Mouse (Mus musculus) heart, embryonic 16.5 days (tissue): ENCODE results near the gene Zfp51. TPM values are rescaled to one million over a fixed set of nuclear protein-coding genes. Genes with fewer than 3 reads are reported as not detected.
"Not testable (repeated sequence)": the region's sequence is repeated elsewhere in the genome, so short reads cannot be mapped to it uniquely, and the experiment has no call there.

Experiments
- ATAC-seq: fragments of 200-750 bp; cut with Nextera tagmentation; replicated peaks from 2 replicates; pipeline ENCODE4 v1.8.0; 2017; ENCODE audit warnings: moderate number of reproducible peaks; ENCODE audit not compliant: insufficient read depth, low FRiP score; ENCODE audit errors: extremely low read depth
- H3K27ac ChIP-seq: fragments of 300-500 bp; sonication (generic); 2 replicates; pipeline ENCODE4 v1.5.1; 2014; ENCODE audit warnings: mild to moderate bottlenecking, low read length, control low read depth, moderate library complexity
- H3K27me3 ChIP-seq: fragments of 300-500 bp; sonication (generic); 2 replicates; pipeline ENCODE4 v1.6.1; 2014; ENCODE audit warnings: low read length, mixed read lengths; ENCODE audit not compliant: control insufficient read depth, insufficient read depth
- H3K36me3 ChIP-seq: fragments of 300-500 bp; sonication (generic); 2 replicates; pipeline ENCODE4 v1.6.1; 2014; ENCODE audit not compliant: control insufficient read depth, insufficient read depth
- H3K4me1 ChIP-seq: fragments of 300-500 bp; sonication (generic); 2 replicates; pipeline ENCODE4 v1.6.1; 2014; ENCODE audit warnings: low read length, mixed read lengths; ENCODE audit not compliant: control insufficient read depth, insufficient read depth
- H3K4me2 ChIP-seq: fragments of 300-500 bp; sonication (generic); 2 replicates; pipeline ENCODE4 v1.6.1; 2014; ENCODE audit warnings: low read depth, mild to moderate bottlenecking, control low read depth, low read length
- H3K4me3 ChIP-seq: fragments of 300-500 bp; sonication (generic); 2 replicates; pipeline ENCODE4 v1.5.1; 2014; ENCODE audit warnings: mild to moderate bottlenecking, control low read depth, low read length
- H3K9ac ChIP-seq: fragments of 300-500 bp; sonication (generic); 2 replicates; pipeline ENCODE4 v1.6.1; 2014; ENCODE audit warnings: low read length, control low read depth
- H3K9me3 ChIP-seq: fragments of 300-500 bp; sonication (generic); replicated peaks from 2 replicates; pipeline ENCODE4 v1.6.1; 2016; ENCODE audit warnings: low read length; ENCODE audit not compliant: control insufficient read depth
- WGBS: fragments of 180-500 bp; shearing (Covaris S2); extraction: QIAGEN DNeasy Blood & Tissue Kit; methylation state at CpG from one replicate; pipeline ENCODE4 v1.1.7; 2014; 5-methylcytosine and 5-hydroxymethylcytosine counted together
- polyA plus RNA-seq: library from polyadenylated mRNA; unstranded; fragments of >200 nt; fragmentation: Nextera tagmentation; extraction: Ambion mirVana; gene quantifications from 2 replicates; pipeline ENCODE4 v1.2.1, GENCODE M21; 2015

Zfp51 gene
- polyA plus RNA-seq, 1 experiment from 2014 or later: 12.0 TPM

DNA sequence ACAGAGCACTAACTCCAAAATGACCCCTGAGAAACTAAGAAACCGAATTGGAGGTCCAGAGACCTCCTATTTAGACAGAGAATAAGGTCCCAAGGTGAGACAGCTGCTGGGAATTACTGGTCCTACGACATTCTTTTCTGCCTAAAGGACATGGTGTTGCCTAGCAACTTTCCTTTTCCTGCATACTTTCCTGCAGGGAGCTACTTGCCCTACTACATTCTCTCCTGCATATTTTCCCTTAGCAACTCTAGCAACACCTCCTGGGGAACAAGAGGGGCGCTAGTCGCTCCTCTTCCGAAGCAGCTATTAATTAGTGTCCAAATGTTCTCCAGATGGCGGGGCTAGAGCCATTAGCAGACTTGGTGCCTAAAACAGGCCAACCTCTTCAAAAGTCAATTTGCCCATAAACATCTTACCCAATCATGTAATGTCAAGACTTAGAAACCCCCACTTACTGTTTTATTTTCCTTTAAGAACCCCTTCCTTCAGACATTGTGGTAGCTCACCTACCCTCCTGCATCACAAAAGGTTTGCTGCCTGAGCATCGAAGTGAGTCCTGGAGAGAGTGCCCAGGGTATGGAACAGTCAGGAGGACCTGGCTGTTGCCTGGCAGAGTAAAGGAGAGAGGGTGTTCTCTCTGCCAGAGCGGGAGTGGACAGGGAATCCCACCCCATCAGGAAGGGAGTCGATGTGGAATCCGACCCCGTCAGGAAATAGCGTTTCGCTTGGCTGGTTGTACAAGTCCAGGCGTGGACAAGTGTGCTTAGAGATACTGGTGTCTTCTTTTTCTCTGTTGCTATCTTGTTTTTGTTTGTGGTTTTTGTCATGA, 23.4 kb downstream of the Zfp51 start:
- no peaks in the 10 kb centered on the region for H3K9me3 ChIP-seq
- ATAC-seq: peak; percentile 49
- H3K27ac ChIP-seq: 0 out of 2 replicates have a peak overlapping the region, but pooled peaks have one; percentile 53
- H3K9ac ChIP-seq: no peak overlapping the region
- H3K4me3 ChIP-seq: no peak overlapping the region
- H3K36me3 ChIP-seq: no peaks in the 10 kb centered on the region
- 29% methylated on average over 14 of the region's 14 CpGs for WGBS
- no peaks in the 10 kb centered on the region for H3K27me3 ChIP-seq
- H3K4me2 ChIP-seq: peak overlapping the region; percentile 20; the same call in 1 of the 2 replicates
- H3K4me1 ChIP-seq: peaks cover 9% of the 10 kb centered on the region

- not testable (repeated sequence) for ATAC-seq, H3K9ac ChIP-seq, H3K4me1 ChIP-seq, H3K27me3 ChIP-seq, H3K27ac ChIP-seq, H3K36me3 ChIP-seq, H3K9me3 ChIP-seq
- WGBS: 3% methylated on average over 9 of the region's 10 CpGs
- Histone ChIP-seq H3K4me3 (peak overlapping the region; percentile 23; the same call in 1 of the 2 replicates), H3K4me2 (peak overlapping the region; percentile 50)
These were observed 24.6 kb downstream of the Zfp51 start for GRCm38 (mm10) chr17:21474729-21475128.

DNA sequence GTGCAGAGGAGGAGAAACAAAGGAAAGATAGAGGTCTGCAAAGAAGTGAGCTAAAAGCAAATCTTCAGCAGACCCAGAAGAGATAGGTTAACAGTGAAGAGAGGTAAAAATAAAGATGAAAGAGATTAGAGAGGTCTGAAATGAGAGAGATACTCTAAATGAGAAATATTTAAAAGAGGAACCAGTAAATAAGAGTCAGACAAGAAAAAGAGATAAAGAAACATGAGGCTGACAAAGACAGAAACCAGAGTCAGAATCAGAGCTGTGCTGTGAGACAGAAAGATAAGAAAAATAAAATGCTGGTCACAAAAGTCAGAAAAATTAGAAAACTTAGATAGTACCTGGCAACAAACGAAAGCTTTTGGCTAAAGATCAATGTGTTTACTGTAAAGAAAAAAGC, 25.1 kb downstream of the Zfp51 start:
- 62% methylated on average over 1 of the region's 1 CpGs for WGBS
- not testable (repeated sequence) for H3K27me3 ChIP-seq, H3K4me1 ChIP-seq, H3K4me3 ChIP-seq, H3K9me3 ChIP-seq, H3K27ac ChIP-seq, H3K36me3 ChIP-seq, H3K9ac ChIP-seq, ATAC-seq, H3K4me2 ChIP-seq

- not testable (repeated sequence) for H3K4me3 ChIP-seq, ATAC-seq, H3K27ac ChIP-seq, H3K36me3 ChIP-seq, H3K9me3 ChIP-seq, H3K9ac ChIP-seq, H3K4me1 ChIP-seq, H3K4me2 ChIP-seq, H3K27me3 ChIP-seq
- WGBS: 62% methylated on average over 4 of the region's 9 CpGs
These were observed 26.2 kb downstream of the Zfp51 start for GRCm38 (mm10) chr17:21476351-21476750.

DNA sequence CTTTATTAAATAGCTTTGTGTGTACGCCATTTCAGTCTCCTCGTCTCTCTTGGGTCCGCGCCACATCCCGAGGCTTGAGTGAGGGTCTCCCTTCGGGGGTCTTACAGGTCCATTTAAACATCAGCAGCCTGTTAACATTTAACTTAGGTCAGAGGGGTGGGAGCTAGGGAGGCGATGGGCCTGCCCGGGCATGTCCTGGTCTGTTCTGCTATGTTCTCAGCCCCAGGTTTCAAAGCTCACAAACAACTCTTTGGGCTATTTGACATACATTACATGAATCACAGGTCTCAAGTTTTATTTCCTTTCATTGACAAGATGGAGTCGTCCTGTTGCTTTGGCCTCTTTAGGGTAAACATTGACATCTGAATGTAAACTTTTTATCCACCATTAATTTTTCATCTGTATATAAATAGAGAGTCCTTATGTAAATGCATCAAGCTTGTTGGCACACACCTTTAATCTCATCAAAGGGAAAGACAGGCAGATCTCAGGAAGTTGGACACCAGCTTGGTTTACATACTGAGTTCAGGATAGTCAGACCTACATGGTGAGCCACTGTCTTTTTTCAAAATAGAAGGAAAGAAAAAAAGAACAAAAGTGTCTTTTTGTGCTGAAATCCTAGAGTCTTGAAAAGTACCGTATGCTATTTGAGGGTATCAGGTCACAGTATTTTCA, 28.1 kb downstream of the Zfp51 start:
- H3K9me3 ChIP-seq, H3K27ac ChIP-seq, H3K4me3 ChIP-seq, H3K9ac ChIP-seq, H3K4me1 ChIP-seq, H3K4me2 ChIP-seq, H3K36me3 ChIP-seq, H3K27me3 ChIP-seq: not testable (repeated sequence)
- WGBS: 85% methylated on average over 10 of the region's 10 CpGs
- ATAC-seq: 0 out of 2 replicates have a peak, but pooled peaks have one; percentile 41

GRCm38 (mm10) chr17:21488760-21489499, 38.8 kb downstream of the Zfp51 start, which contains the start of gene Zfp53:
Zfp53 (plus strand) TSS chr17:21488998.
- WGBS: 1% methylated on average over 34 of the region's 34 CpGs
- H3K9ac ChIP-seq: peak within 1 kb of the TSS; percentile 85
- H3K4me2 ChIP-seq: peak within 1 kb of the TSS; percentile 64
- no peaks in the 10 kb centered on the region for H3K27me3 ChIP-seq
- H3K36me3 ChIP-seq: no peaks in the 10 kb centered on the region
- no peaks in the 10 kb centered on the region for H3K9me3 ChIP-seq
- H3K4me3 ChIP-seq: peak within 1 kb of the TSS; percentile 89
- peaks cover 7% of the 10 kb centered on the region for H3K4me1 ChIP-seq
- H3K27ac ChIP-seq: peak within 1 kb of the TSS; percentile 83
- ATAC-seq: peak; percentile 100

DNA sequence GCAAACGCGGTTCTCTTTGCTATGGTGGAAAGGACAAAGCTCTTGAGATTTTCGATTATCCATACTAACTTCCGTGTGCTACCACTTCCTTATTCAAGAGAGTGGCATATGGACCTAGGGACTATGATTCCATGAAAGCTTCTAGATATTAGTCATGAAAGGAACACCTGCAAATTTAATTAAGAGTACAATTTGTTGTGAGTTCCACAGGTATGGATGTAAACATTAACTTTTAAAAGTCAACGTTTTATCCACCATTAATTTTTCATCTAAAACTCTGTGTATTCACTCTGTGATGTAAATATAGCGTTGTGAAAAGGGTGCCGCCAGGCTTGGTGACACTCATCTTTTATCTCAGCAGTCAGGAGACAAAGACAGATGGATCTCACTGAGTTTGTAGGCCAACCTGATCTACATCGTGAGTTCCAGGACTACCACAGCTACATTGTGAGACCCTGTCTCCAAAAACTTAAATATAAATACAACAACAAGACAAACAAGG, 39.4 kb downstream of the Zfp51 start:
- Histone ChIP-seq H3K4me2 (peak overlapping the region; percentile 64), H3K9ac (peak overlapping the region; percentile 85), H3K27me3 (no peaks in the 10 kb centered on the region), H3K9me3 (no peaks in the 10 kb centered on the region), H3K27ac (no peak overlapping the region), H3K4me3 (peak overlapping the region; percentile 89), H3K36me3 (no peaks in the 10 kb centered on the region), H3K4me1 (peaks cover 7% of the 10 kb centered on the region)
- no peak for ATAC-seq
- WGBS: 7% methylated on average over 8 of the region's 8 CpGs

DNA sequence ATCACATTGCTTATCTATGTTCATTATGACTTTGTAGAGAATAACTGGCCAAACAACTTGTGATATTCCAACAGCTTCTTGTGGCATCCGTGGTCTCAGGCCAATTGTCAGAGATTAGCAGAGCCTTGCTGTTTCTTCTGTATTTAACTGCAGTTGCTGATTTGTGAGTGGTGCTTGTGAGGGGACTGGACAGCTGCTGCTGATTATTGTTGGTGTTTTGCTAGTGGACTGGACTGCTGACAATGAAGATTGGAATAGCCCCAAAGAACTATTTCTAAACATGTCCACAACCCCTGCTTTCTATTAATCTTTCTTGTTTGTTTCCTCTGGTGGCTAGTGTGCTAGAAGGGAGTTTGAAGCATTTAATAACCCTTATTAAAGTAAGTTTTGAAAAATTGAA, 51.2 kb downstream of the Zfp51 start:
- Histone ChIP-seq H3K4me1 (no peaks in the 10 kb centered on the region), H3K4me3 (no peak overlapping the region), H3K9ac (no peak overlapping the region), H3K4me2 (no peak overlapping the region), H3K27me3 (no peaks in the 10 kb centered on the region), H3K27ac (no peak overlapping the region), H3K9me3 (no peaks in the 10 kb centered on the region), H3K36me3 (peaks cover 3% of the 10 kb centered on the region)
- 50% methylated on average over 1 of the region's 1 CpGs for WGBS
- ATAC-seq: no peak
